ENCODE assay signal across 9 mouse cellular contexts in genomic region chr19:42430981-42431380, GRCm38 (mm10). TPM values are rescaled to one million over a fixed set of nuclear protein-coding genes. Genes with fewer than 3 reads are reported as not detected.
DNase-seq lines count a peak whose midpoint lies in the region; ATAC-seq and TF ChIP-seq lines count a peak whose summit lies in the region.
"Had no signal": no experiment of that assay in that cellular context is flagged by ENCODE, and none has a peak within 500 bp of the region (broad histone marks: within the 10 kb centered on the region; RNA-seq: fewer than 3 reads in every experiment).

No protein-coding gene starts in this region.

- peak overlapping the region; percentile 49; the same call in 1 of the 2 replicates for H3K4me3 ChIP-seq in lung, postnatal 0 days (ENCODE audit: low read depth, low read length)
- H3K4me3 ChIP-seq in limb, embryonic 12.5 days (replicated peaks), result peak overlapping the region; percentile 64
- H3K4me3 ChIP-seq in small intestine, adult 2 months (ENCODE audit: low read depth, low read length), result 0 out of 2 replicates have a peak overlapping the region, but pooled peaks have one; percentile 49

- no peak overlapping the region for H3K9ac ChIP-seq in lung, postnatal 0 days (replicated peaks; ENCODE audit: low read depth)
- H3K9ac ChIP-seq in limb, embryonic 12.5 days (replicated peaks), result no peak overlapping the region

- no peaks in the 10 kb centered on the region for H3K9me3 ChIP-seq in lung, postnatal 0 days (ENCODE audit: low read length)
- H3K9me3 ChIP-seq in limb, embryonic 12.5 days, result no peaks in the 10 kb centered on the region

- DNase-seq in cerebellum, adult 11 months, result peak; percentile 16
- DNase-seq in lung, postnatal 0 days (ENCODE audit: low spot score), result no peak
- DNase-seq in lung, postnatal 36 days, result no peak
- DNase-seq in yolk sac, embryonic 10.5 days (ENCODE audit: low spot score), result no peak
- DNase-seq in Muller cell, postnatal 12 days (ENCODE audit: inconsistent ontology term), result no peak

- no peak overlapping the region for H3K27ac ChIP-seq in lung, postnatal 0 days (ENCODE audit: low read length)
- H3K27ac ChIP-seq in limb, embryonic 12.5 days, result no peak overlapping the region
- no peak overlapping the region for H3K27ac ChIP-seq in small intestine, adult 2 months (ENCODE audit: insufficient read depth, low read depth, low read length)

- peaks cover 41% of the 10 kb centered on the region for H3K27me3 ChIP-seq in lung, postnatal 0 days (replicated peaks; ENCODE audit: insufficient read depth, low read length)
- H3K27me3 ChIP-seq in limb, embryonic 12.5 days, result peaks cover 76% of the 10 kb centered on the region
- peaks cover 47% of the 10 kb centered on the region for H3K27me3 ChIP-seq in small intestine, adult 2 months (ENCODE audit: control insufficient read depth, insufficient read depth, low read length)

- 5% methylated on average over 18 of the region's 19 CpGs for WGBS in lung, postnatal 0 days
- 4% methylated on average over 19 of the region's 19 CpGs for WGBS in limb, embryonic 12.5 days
- 5% methylated on average over 19 of the region's 19 CpGs for WGBS in small intestine, adult 2 months

- H3K4me1 ChIP-seq in lung, postnatal 0 days (ENCODE audit: insufficient read depth, low read depth, low read length), result peaks cover 3% of the 10 kb centered on the region; the same call in 1 of the 2 replicates
- H3K4me1 ChIP-seq in limb, embryonic 12.5 days (replicated peaks), result peaks cover 13% of the 10 kb centered on the region
- peaks cover 8% of the 10 kb centered on the region; the same call in 1 of the 2 replicates for H3K4me1 ChIP-seq in small intestine, adult 2 months (ENCODE audit: control insufficient read depth, insufficient read depth, insufficient read length, low read length)

- TF ChIP-seq CTCF in lung, postnatal 0 days (IDR thresholded peaks at IDR 0.05), result no peak
- TF ChIP-seq CTCF in small intestine, adult 2 months (IDR thresholded peaks at IDR 0.05; ENCODE audit: extremely low read depth, insufficient read length, insufficient replicate concordance, low read depth, low read length), result no peak

- H3K36me3 ChIP-seq in lung, postnatal 0 days (ENCODE audit: insufficient read depth, low read length), result no peaks in the 10 kb centered on the region
- no peaks in the 10 kb centered on the region for H3K36me3 ChIP-seq in limb, embryonic 12.5 days
- no peaks in the 10 kb centered on the region for H3K36me3 ChIP-seq in small intestine, adult 2 months (ENCODE audit: control insufficient read depth, insufficient read depth, low read length)

- peak overlapping the region; percentile 78 for H3K4me2 ChIP-seq in lung, postnatal 0 days (replicated peaks; ENCODE audit: low read depth, low read length)
- peak overlapping the region; percentile 95 for H3K4me2 ChIP-seq in limb, embryonic 12.5 days

- TF ChIP-seq POLR2A in small intestine, adult 2 months (IDR thresholded peaks at IDR 0.05; ENCODE audit: low read depth, low read length), result no peak

- no peak for ATAC-seq in cerebellum, adult (ENCODE audit: insufficient number of reproducible peaks, low FRiP score, low TSS enrichment)
- ATAC-seq in lung, postnatal 0 days, result 0 out of 2 replicates have a peak, but pooled peaks have one; percentile 17
- no peak for ATAC-seq in limb, embryonic 12.5 days (ENCODE audit: insufficient number of reproducible peaks, insufficient read depth, low FRiP score, low TSS enrichment, low read depth)

- TF ChIP-seq EP300 in lung, postnatal 0 days (IDR thresholded peaks at IDR 0.05), result no peak

RNA-seq across cellular contexts. Expression of gene Crtac1, which starts 0.6 kb away (rescaled TPM):
- 0.38 and 0.44 TPM in 2 replicates for polyA plus RNA-seq in lung, postnatal 0 days (2015; fragmentation: Nextera tagmentation; extraction: Ambion mirVana)
- polyA plus RNA-seq in limb, embryonic 12.5 days (2016; fragmentation: Nextera tagmentation; extraction: Ambion mirVana), result 3.5 and 4.6 TPM in 2 replicates
- polyA plus RNA-seq in small intestine, adult 2 months (2012; rRNA removed), result 0.39 and 0.48 TPM in 2 replicates
- polyA plus RNA-seq: liver, adult 2 months had no signal
